Mouse (Mus musculus) adipocyte (in vitro differentiated cells): ENCODE measurements around the gene Daglb.
A peak's percentile ranks its signal among the peaks of the same experiment; 100 is the strongest.

Experiments
- DNase-seq: peaks from one replicate; pipeline ENCODE4 v3.0.0-alpha.2; 2016; ENCODE audit warnings: low spot score

The Daglb gene

DNA sequence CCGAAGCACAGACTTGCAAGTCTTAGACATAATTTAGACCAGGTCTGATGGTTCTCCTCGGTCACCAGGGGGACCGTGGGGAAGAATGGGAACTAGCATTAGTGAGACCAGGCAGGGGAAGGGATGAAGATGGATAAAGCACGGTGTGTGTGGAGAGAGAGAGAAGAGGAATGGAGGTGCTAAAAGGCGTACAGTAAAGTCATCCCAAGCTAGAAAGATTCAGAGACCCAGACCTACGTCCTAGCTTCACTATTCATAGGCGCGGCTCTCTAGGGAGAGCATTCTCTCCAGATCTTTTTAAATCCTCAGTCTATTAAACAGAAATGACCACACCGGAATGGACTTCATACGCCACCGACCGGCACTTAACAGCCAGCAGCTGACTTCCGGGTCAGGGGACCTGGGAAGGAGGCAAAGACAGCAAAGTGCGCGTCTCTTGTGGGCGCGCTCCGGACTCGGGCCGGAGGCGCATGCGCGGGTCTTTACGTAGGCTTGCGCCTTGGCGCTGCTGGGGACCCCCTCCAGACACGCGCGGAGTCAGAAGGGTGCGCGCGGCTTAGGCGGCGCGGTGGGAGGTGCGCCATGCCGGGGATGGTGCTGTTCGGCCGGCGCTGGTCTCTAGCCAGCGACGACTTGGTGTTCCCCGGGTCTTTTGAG is at the start of gene Daglb:
TSS of gene Daglb (plus strand) at position 485 of the 657 bp plus-strand sequence.
- DNase-seq: peak; percentile 62

DNA sequence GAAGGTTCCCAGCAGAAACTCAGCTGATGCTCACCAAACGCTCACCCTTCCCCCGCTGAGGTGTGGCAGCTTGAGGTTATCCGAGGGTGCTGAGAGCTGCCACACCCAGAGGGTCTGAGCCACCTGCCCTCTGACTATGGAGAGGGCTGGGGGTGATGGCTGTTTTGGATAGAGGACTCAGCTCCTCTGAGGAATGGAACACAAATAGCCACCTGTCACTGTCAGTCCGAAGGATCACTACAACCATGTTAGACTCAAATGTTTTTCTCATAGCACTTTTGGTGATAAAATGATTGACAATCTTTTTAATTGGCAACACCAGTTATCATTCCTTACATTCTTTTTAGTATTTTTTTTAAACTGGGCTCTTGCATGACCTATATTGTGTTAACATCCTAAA is 42.9 kb upstream of the Daglb start:
- DNase-seq: no peak

DNA sequence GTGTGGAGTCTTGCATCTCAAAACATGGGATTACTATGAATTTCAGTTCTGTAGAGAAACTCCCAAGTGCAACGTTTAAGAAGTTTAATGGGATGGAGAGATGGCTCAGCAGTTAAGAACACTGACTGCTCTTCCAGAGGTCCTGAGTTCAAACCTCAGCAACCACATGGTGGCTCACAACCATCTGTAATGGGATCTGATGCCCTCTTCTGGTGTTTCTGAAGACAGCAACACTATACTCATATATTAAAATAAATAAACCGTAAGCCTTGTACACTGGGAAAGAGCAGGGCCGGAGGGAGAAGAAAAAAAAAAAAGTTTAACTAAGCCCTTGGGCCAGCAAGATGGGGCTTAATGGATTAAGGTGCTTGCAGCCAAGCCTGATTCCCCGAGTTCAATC is 41.4 kb upstream of the Daglb start:
- DNase-seq: no peak

DNA sequence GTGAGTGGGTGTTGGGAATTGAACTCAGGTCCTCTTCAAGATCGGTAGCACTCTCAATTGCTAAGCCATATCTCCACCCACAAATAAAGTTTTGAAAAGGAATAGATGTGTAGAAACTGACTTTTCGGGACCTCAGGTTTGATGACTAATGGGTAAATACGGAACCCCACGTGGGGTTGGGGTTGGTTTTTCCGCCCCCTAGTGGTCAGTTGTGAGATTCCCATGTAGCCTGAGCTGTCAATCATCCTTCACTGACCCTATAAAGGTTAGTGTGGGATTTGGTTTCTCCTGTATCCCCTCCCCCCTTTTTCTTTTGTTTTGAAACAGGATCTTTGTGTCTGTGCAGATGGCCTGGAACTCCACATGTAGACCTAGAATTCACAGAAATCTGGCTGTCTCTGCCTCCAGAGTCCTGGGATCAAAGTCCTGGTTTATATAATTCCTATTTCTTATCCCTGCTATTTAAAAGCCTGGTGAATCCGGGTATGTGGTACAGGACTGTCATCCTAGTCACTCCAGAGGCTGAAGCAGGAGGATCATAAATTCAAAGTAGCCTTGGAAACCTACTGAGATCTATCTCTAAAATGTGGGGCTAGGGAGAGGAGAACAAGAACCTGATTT is 40.4 kb upstream of the Daglb start:
- peak; percentile 73 for DNase-seq

DNA sequence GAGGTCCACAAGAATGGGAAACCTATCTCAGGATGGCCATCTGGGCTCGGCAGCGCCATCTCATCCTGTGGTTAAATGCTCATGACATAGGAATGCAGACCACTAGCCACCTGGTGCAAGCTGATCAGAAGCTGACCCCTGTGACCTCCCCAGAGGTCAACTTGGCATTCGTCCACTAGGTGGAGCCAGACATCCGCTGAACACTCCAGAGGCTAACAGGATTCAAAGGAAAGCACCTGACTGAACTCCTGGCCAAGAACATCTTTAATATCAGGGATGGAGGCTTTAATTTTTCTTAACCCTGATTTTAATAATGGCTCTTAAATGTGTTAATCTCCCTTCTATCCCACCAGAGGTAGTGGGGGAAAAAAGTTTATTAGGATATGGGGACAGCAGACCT is 30.0 kb upstream of the Daglb start:
- peak; percentile 71 for DNase-seq

DNA sequence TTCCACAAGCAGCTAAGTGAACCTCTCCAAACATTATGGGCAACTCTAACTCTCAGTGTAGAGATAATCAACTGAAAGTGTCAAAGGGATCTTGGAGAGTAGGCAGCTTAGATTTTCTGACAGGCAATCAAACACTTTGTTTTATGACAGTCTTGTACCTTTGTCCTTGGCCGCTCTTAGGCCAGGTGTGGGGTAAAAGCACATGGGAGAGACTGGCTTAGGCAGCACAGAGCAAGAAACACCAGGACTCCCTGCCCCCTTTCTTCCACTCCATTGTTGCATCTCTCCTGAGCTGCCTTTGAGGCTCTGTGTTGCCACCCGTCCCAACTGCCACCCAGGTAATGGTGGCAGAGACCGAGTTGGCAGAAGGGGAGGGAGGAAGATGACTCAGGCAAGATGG is 23.1 kb upstream of the Daglb start:
- DNase-seq: no peak

DNA sequence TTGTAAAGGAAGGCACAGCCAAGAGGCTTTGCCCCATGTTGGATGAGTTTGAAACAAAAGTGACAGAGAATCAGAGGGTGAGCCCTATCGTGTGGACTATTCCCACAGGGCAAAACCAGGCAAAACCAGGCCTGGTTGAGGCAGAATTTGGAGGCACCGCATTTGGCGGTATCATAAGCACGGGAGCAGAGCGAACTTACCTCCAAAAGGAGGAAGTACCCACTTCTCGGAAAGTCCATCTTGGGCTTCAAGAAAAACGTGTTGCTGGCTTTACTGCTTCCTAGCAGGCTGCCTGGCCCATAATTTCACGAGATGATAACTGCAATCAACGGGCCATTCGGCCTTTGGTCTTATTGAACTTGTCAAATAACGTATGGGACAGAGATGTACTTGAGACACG is 22.6 kb upstream of the Daglb start:
- no peak for DNase-seq

DNA sequence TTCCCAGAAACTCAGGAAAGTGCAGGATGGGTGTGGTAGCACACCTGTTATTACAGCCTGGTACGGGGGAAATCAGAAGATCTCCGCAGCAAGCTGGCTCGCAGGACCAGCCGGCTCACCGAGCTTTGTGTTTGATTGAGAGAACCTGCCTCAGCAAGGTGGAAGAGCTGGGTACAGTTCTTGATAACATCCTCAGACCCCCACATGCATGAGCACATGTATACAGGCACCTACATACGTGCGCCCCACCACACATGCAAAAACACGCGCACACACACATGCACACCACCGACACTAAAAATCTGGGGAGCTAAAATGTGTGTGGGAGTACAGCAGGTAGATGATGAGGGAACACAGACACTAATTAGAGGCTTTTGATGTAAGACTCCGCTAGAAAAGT is 713 bp upstream of the Daglb start:
- DNase-seq: no peak

DNA sequence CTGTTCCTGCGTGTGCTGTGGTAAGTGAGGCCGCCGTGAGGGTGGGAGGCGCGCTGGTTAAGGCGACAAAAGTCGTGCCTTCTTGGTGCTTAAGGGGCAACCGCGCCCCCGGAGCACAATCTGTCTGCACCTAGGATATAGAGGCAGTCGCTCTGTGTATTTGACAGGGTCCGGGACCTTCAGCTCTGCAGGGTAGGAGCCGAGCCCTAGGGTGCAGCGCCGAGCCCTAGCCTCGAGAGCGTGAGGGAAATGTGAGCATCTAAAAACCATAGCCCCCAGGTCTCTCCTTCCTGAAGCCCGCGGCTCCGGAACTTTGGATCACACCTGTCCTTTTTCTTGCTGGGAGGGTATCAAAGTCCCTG is 354 bp downstream of the Daglb start:
- DNase-seq: no peak

DNA sequence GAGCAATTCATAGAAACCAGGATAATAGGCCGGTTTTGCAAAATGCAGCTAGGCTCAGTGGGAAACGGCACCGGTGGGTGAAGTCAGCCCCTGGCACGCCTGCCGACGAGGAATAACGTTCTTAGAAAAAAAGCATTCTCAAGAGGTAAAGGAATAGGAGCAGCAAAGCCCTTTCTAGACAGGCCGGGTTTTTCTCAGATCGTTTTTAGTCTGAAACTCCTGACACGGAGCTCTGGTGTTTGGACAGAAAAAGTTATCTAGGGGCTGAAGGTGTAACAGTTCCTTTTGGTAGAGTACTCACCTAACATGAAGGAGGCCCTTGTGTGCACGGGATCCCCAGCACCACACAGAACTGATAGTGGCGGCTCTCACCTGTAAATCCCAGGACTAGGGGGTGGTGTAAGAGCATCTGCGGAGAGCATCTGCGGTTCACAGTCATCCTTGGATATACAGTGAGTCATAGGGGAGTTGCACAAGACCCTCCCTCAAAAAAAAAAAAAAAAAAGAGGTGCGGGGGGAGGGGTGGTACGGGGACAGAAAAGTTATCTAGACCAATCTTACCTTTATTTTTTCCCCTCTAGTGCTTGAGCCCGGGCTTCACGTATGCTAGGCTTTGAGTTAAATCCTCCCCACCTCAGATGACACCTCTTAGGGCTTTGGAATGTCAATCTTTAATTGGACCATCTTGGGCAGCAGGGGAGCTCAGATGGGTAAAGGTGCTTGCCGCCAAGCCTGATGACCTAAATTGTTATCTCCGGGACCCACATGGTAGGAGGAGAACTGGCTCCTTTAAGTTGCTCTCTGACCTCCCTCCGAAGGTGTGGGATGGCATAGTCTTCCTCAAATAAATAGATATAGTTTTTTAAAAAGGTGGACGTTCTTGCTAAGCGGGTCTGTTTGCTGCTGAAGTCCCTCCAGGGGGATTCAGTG is 1.0 kb downstream of the Daglb start:
- DNase-seq: no peak

DNA sequence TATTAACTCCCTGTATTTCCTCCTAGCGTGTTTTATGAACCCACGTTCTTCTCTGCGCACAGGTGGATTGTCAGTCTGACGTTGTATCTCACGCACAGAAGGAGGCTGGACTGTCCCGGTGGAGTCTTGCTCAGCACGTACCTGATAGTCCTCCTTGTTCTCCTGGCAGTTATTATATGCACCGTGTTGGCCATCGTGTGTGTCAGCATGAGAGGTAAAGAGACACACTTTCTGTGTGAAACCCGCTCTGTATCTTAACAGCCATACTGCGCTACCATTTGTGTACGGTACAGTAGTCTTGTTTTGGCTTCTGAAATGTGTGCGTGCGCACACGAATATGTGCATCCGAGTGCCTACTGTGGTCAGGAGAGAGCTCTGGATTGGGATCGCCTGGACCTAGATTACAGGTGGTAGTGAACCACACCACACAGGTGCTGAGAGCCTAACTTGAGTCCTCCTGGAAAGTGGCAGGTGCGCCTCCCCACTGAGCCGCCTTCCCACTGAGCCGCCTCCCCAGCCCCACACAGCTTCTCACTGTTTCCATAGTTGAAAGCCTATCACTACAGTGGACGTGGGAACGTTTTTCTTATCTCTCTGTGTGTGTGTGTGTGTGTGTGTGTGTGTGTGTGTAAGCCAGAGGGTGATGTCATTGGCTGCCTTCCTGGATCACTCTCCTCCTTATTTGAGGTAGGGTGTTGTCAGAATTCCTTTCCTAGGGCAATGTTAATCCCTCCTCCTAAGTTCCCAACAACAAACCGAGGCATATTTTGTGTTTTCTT is 2.7 kb downstream of the Daglb start:
- no peak for DNase-seq

DNA sequence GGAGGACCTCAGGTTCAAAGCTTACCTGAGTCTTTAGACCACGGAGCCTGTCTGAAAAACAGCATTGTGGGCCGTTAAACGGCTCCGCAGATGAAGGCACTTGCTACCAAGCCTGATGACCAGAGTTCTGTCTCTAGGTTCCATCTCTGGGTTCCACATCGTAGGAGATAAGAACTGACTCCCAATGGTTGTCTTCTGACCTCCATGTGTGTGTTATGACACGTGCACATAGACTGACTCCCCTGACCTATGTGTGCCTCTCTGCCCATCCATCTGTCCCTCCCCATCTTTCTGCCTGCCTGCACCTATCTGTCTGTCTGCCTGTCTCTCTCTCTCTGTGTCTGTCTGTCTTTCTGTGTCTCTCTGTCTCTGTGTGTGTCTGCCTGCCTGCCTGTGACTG is 3.5 kb downstream of the Daglb start:
- no peak for DNase-seq

DNA sequence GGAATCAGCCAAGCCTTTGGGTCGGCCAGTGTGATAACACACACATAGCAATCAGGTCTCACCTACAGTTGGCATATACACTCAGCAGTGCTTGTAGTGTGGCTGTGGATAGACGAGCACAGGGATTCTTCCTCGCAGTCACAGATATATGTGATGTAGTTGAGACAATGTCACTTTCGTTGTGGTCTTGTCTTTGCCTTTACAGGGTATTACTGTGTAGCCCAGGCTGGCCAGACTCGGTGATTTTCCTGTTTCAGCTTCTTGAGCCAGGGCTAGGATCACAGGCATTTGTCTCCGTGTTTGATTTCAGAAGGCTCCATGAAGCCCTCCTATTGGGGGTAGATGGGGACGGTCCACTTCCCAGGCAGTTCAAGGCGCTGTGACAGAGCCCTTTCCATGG is 5.2 kb downstream of the Daglb start:
- DNase-seq: no peak

DNA sequence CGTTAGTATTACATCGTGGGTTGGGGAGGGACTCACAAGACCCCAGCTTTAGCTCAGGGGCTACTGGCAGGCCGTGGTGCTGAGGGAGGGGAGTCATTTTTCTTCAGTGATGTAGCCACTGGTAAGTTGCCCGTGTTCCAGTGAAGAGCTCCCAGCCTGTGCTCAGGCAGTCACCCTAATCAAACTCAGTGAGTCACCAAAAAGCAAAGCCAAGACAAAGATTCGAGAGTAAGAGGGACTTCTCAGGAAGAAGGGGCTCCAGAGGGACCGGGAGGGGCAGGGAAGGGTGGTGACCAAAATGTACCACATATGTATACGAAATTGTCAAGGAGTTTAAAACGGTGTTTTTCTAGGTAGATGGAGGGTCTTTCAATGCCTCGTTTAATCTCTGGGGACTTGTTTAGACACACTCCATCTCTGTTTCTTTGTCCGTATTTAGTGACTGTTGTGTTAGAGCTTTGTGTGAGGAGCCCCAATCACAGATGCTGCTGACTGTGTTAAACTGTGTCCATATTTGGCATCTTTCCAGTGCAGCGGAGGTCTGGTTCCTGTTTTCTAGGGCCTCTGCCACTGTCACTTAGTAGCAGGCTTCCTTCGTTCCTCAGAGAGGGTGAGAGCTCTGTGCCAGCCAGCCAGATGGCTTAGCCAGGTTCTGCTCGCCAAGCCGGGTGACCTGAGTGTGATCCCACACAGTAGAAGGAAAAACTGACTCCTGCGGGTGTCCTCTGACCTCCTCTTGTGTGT is 6.2 kb downstream of the Daglb start:
- peak; percentile 70 for DNase-seq

DNA sequence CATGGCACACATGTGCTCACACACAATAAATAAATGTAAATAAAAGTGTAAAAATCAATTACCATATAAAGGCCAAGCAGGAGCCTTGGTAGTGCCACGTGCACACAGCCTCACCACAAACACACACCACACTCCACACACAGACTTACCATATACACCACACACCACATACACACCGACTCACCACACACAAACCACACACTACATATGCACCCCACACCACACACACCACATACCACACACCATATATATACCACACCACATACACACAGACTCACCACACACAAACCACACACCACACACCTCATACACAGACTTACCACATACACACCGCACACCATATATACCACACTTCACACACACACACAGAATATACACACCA is 6.8 kb downstream of the Daglb start:
- no peak for DNase-seq

DNA sequence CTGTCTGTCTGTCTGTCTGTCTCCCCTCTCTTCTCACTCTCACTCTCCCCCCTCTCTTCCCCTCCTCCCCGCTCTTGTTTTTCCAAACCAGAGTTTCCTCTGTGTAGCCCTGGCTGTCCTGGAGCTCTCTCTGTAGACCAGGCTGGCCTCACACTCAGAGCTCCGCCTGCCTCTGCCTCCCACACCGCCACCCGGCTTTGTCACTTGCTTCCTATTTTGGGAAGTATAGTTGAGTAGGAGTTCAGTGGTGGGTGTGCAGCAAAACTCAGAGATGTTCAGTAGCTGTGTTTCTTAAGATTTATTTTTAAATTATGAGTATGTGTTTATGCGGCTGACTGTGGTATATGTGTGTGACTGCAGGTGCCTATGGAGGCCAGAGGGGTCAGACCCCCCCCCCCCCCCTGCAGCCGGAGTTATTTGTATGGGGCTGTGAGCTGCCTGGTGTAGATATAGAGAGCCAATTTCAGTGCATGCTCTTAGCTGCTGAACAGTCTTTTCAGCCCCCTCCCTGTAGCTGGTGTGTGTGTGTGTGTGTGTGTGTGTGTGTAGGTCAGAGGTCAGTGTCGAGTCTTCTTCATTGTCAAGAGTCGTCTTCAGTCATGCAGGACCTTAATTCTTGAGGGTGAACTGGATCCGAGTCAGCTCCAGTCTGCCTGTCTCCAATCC is 7.7 kb downstream of the Daglb start:
- no peak for DNase-seq

DNA sequence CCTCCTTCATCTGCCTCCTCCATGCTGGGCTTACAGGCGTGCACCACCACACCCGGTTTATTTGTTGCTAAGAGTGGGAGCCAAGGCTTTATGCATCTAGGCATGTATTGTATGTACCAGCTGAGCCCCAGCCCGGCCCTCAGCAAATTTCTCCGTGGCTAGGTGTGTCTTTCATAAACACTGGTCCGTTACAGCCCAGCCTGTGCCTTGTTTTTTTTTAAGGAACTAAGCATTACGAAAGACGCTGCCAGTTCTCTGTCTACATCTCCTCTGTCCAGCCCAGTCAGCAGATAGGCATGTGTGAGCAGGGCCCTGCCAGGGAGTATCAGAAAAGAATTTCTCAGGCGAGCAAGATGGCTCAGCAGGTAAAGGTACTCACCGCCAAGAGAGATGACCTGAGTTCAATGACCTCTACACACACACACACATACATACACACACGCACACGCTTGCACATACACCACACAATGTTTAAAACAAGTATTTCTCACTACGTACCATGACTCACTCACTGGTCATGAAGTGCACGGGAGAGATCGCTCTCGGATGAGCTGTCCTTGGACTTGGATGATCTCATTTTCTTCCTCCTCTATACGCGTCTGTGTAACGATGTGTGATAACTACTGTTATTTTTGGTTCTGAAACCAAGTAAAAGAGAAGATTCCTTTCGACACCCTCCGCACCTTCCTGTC is 10.9 kb downstream of the Daglb start:
- DNase-seq: peak; percentile 56

DNA sequence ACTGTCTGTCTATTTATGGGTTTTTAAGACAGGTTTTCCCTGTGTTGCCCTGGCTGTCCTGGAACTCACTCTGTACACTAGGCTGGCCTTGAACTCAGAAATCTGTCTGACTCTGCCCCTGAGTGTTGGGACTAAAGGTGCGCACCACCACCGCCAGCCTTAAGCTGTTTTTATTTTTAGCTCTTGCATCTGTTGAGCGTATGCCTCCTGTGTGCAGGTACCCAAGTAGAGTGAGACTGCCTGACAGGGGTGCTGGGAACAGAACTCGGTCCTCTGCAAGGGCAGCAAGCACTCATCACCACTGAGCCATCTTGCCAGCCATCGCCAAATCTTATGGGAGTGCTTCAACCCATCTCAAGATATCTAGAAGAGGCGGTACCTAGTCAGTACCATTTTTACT is 11.6 kb downstream of the Daglb start:
- DNase-seq: no peak

DNA sequence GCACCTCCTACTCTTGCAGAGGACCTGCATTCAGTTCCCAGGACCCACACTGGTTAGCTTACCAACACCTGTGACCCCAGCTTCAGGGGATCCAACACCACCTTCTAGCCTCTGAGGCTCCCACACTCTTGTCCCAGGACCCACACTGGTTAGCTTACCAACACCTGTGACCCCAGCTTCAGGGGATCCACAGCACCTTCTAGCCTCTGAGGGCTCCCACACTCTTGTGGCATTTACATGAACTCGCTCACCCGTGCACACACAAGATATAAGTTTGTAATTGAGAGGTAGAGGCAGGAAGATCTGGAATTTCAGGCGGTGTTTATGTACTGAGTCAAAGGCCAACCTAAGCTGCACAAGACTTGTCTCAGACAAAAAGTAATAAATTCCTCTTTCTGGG is 13.5 kb downstream of the Daglb start:
- DNase-seq: no peak

DNA sequence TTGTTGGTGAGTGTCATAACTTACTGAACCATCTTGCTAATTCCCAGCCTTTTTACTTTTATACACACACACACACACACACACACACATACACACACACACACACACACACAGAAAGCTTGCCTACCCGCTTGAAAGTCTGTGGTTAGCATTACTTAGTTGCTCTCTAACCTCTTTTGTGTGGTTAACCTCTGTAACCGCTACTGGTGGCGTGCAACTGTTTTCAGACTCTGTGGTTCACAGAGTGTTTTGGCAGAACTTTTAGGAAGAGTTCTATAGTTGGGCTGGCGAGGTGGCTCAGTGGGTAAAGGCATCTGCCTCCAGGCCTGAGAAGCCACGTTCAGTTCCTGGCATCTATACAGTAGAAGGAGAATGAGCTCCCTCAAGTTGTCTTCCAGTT is 20.6 kb downstream of the Daglb start:
- no peak for DNase-seq

DNA sequence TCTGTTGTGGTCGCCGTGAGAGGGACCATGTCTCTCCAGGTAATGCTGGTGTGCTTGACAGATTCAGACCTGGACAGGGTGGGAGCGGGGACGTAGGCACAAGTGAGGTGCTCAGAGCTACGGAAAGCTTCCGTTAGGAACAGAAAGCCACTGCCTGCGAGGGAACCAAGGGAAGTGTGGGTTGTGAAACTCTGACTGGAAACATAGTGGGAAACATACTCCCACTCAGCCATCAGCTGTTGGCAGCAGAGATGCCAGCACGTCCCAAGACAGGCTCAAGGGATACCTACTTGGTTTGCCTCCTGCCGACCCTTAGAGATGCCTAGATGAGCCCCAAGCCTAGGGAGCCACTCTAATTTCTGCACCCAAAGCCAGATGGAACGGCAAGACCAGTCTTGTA is 22.8 kb downstream of the Daglb start:
- DNase-seq: no peak
